Mouse (Mus musculus) midbrain, embryonic 15.5 days (tissue): ENCODE measurements around the gene Pank1. TPM values are rescaled to one million over a fixed set of nuclear protein-coding genes. Genes with fewer than 3 reads are reported as not detected.
A peak's percentile ranks its signal among the peaks of the same experiment; 100 is the strongest.

Source experiments
- ATAC-seq: fragments of 200-750 bp; cut with Nextera tagmentation; replicated peaks from 2 replicates; pipeline ENCODE4 v1.8.0; 2017; ENCODE audit warnings: moderate TSS enrichment
- H3K27ac ChIP-seq: fragments of 300-500 bp; sonication (generic); 2 replicates; pipeline ENCODE4 v1.5.1; 2015; ENCODE audit warnings: mild to moderate bottlenecking, inconsistent platforms
- H3K27me3 ChIP-seq: fragments of 300-500 bp; sonication (generic); replicated peaks from 2 replicates; pipeline ENCODE4 v1.6.1; 2015; ENCODE audit warnings: inconsistent platforms
- H3K36me3 ChIP-seq: fragments of 300-500 bp; sonication (generic); replicated peaks from 2 replicates; pipeline ENCODE4 v1.6.1; 2015; ENCODE audit warnings: inconsistent platforms
- H3K4me1 ChIP-seq: fragments of 300-500 bp; sonication (generic); 2 replicates; pipeline ENCODE4 v1.6.1; 2015; ENCODE audit warnings: inconsistent platforms
- H3K4me2 ChIP-seq: fragments of 300-500 bp; sonication (generic); 2 replicates; pipeline ENCODE4 v1.6.1; 2015; ENCODE audit warnings: inconsistent platforms, mild to moderate bottlenecking, moderate library complexity
- H3K4me3 ChIP-seq: fragments of 300-500 bp; sonication (generic); 2 replicates; pipeline ENCODE4 v1.5.1; 2015; ENCODE audit warnings: mild to moderate bottlenecking, inconsistent platforms
- H3K9ac ChIP-seq: fragments of 300-500 bp; sonication (generic); 2 replicates; pipeline ENCODE4 v1.6.1; 2015; ENCODE audit warnings: mild to moderate bottlenecking, inconsistent platforms
- H3K9me3 ChIP-seq: fragments of 300-500 bp; sonication (generic); 2 replicates; pipeline ENCODE4 v1.6.1; 2016; ENCODE audit warnings: inconsistent platforms
- WGBS: fragments of 180-500 bp; shearing (Covaris S2); methylation state at CpG from one replicate; pipeline ENCODE4 v1.1.7; 2015; ENCODE audit warnings: mixed read lengths; 5-methylcytosine and 5-hydroxymethylcytosine counted together
- polyA plus RNA-seq: library from polyadenylated mRNA; unstranded; fragments of >200 nt; fragmentation: Nextera tagmentation; extraction: Ambion mirVana; gene quantifications from 2 replicates; pipeline ENCODE4 v1.2.1, GENCODE M21; 2015

The Pank1 gene
- polyA plus RNA-seq = 8.3 and 8.5 TPM in 2 replicates

- Histone ChIP-seq H3K36me3 (no peaks in the 10 kb centered on the region), H3K9ac (peak within 1 kb of the TSS; percentile 97), H3K4me3 (peak within 1 kb of the TSS; percentile 91), H3K4me1 (peaks cover 20% of the 10 kb centered on the region), H3K27me3 (no peaks in the 10 kb centered on the region), H3K27ac (peak within 1 kb of the TSS; percentile 97), H3K4me2 (peak within 1 kb of the TSS; percentile 84), H3K9me3 (no peaks in the 10 kb centered on the region)
- ATAC-seq = peak; percentile 85
- WGBS = under 1% methylated on average over 95 of the region's 96 CpGs
Measured at GRCm38 (mm10) chr19:34878603-34879541, at the start of gene Pank1. TSS of gene Pank1 (minus strand) at chr19:34879455.

GRCm38 (mm10) chr19:34922603-34922963, 43.3 kb upstream of the Pank1 start:
- H3K9ac ChIP-seq = peak overlapping the region; percentile 42
- peak overlapping the region; percentile 87 for H3K4me2 ChIP-seq
- peaks cover 6% of the 10 kb centered on the region for H3K4me1 ChIP-seq
- no peak overlapping the region for H3K27ac ChIP-seq
- ATAC-seq = no peak
- no peaks in the 10 kb centered on the region for H3K27me3 ChIP-seq
- WGBS = 2% methylated on average over 9 of the region's 9 CpGs
- H3K4me3 ChIP-seq = peak overlapping the region; percentile 92
- no peaks in the 10 kb centered on the region for H3K36me3 ChIP-seq
- H3K9me3 ChIP-seq = no peaks in the 10 kb centered on the region

- H3K9me3 ChIP-seq = no peaks in the 10 kb centered on the region
- peaks cover 6% of the 10 kb centered on the region for H3K4me1 ChIP-seq
- no peaks in the 10 kb centered on the region for H3K36me3 ChIP-seq
- H3K9ac ChIP-seq = peak within 1 kb of the TSS; percentile 42
- H3K27ac ChIP-seq = peak within 1 kb of the TSS; percentile 65
- no peaks in the 10 kb centered on the region for H3K27me3 ChIP-seq
- H3K4me3 ChIP-seq = peak within 1 kb of the TSS; percentile 92
- H3K4me2 ChIP-seq = peak within 1 kb of the TSS; percentile 87
- peak; percentile 96 for ATAC-seq
- under 1% methylated on average over 57 of the region's 57 CpGs for WGBS
Measured at GRCm38 (mm10) chr19:34921652-34922602, 42.7 kb upstream of the Pank1 start, which contains the start of gene Kif20b. TSS of gene Kif20b (plus strand) at chr19:34922361.

GRCm38 (mm10) chr19:34921253-34921651, 42.0 kb upstream of the Pank1 start:
- Histone ChIP-seq H3K27ac (peak overlapping the region; percentile 65), H3K9me3 (no peaks in the 10 kb centered on the region), H3K4me1 (peaks cover 6% of the 10 kb centered on the region), H3K27me3 (no peaks in the 10 kb centered on the region), H3K4me2 (peak overlapping the region; percentile 87), H3K9ac (peak overlapping the region; percentile 42; the same call in 1 of the 2 replicates), H3K4me3 (peak overlapping the region; percentile 92), H3K36me3 (no peaks in the 10 kb centered on the region)
- ATAC-seq = peak; percentile 25; the same call in 1 of the 2 replicates
- 17% methylated on average over 7 of the region's 7 CpGs for WGBS

GRCm38 (mm10) chr19:34920531-34920930, 41.3 kb upstream of the Pank1 start:
- Histone ChIP-seq H3K4me1 (peaks cover 6% of the 10 kb centered on the region), H3K27ac (no peak overlapping the region), H3K4me2 (no peak overlapping the region), H3K9ac (no peak overlapping the region), H3K36me3 (no peaks in the 10 kb centered on the region), H3K27me3 (no peaks in the 10 kb centered on the region), H3K4me3 (no peak overlapping the region), H3K9me3 (no peaks in the 10 kb centered on the region)
- WGBS = 85% methylated on average over 3 of the region's 3 CpGs
- no peak for ATAC-seq

GRCm38 (mm10) chr19:34920066-34920465, 40.8 kb upstream of the Pank1 start:
- WGBS = 92% methylated on average over 4 of the region's 4 CpGs
- no peak for ATAC-seq

GRCm38 (mm10) chr19:34912366-34912765, 33.1 kb upstream of the Pank1 start:
- Histone ChIP-seq H3K9me3 (no peaks in the 10 kb centered on the region), H3K36me3 (no peaks in the 10 kb centered on the region), H3K9ac (no peak overlapping the region), H3K4me2 (no peak overlapping the region), H3K27ac (no peak overlapping the region), H3K4me3 (no peak overlapping the region), H3K27me3 (no peaks in the 10 kb centered on the region), H3K4me1 (no peaks in the 10 kb centered on the region)
- no peak for ATAC-seq

More at GRCm38 (mm10) chr19:34920066-34920465, 40.8 kb upstream of the Pank1 start:
- H3K27ac ChIP-seq = no peak overlapping the region
- H3K9me3 ChIP-seq = no peaks in the 10 kb centered on the region
- peaks cover 6% of the 10 kb centered on the region for H3K4me1 ChIP-seq
- no peak overlapping the region for H3K4me2 ChIP-seq
- no peak overlapping the region for H3K9ac ChIP-seq
- no peaks in the 10 kb centered on the region for H3K27me3 ChIP-seq
- H3K4me3 ChIP-seq = no peak overlapping the region
- no peaks in the 10 kb centered on the region for H3K36me3 ChIP-seq

- no peaks in the 10 kb centered on the region for H3K9me3 ChIP-seq
- no peaks in the 10 kb centered on the region for H3K4me1 ChIP-seq
- 87% methylated on average over 5 of the region's 5 CpGs for WGBS
- ATAC-seq = no peak
- no peak overlapping the region for H3K4me3 ChIP-seq
- H3K9ac ChIP-seq = no peak overlapping the region
- H3K36me3 ChIP-seq = no peaks in the 10 kb centered on the region
- no peak overlapping the region for H3K27ac ChIP-seq
- no peaks in the 10 kb centered on the region for H3K27me3 ChIP-seq
- no peak overlapping the region for H3K4me2 ChIP-seq
Measured at GRCm38 (mm10) chr19:34906772-34907171, 27.5 kb upstream of the Pank1 start.

- Histone ChIP-seq H3K27ac (no peak overlapping the region), H3K36me3 (no peaks in the 10 kb centered on the region), H3K9me3 (no peaks in the 10 kb centered on the region), H3K27me3 (no peaks in the 10 kb centered on the region), H3K4me3 (no peak overlapping the region), H3K4me1 (no peaks in the 10 kb centered on the region), H3K4me2 (no peak overlapping the region), H3K9ac (no peak overlapping the region)
- no peak for ATAC-seq
- 94% methylated on average over 7 of the region's 7 CpGs for WGBS
Measured at GRCm38 (mm10) chr19:34905424-34905823, 26.2 kb upstream of the Pank1 start.

- Histone ChIP-seq H3K36me3 (no peaks in the 10 kb centered on the region), H3K4me1 (no peaks in the 10 kb centered on the region), H3K4me2 (no peak overlapping the region), H3K9ac (no peak overlapping the region), H3K27ac (no peak overlapping the region), H3K27me3 (no peaks in the 10 kb centered on the region), H3K4me3 (no peak overlapping the region), H3K9me3 (no peaks in the 10 kb centered on the region)
- WGBS = 77% methylated on average over 5 of the region's 5 CpGs
- no peak for ATAC-seq
Measured at GRCm38 (mm10) chr19:34904032-34904431, 24.8 kb upstream of the Pank1 start.

- Histone ChIP-seq H3K27me3 (no peaks in the 10 kb centered on the region), H3K27ac (no peak overlapping the region), H3K36me3 (no peaks in the 10 kb centered on the region), H3K9me3 (no peaks in the 10 kb centered on the region), H3K4me1 (no peaks in the 10 kb centered on the region), H3K4me3 (no peak overlapping the region), H3K4me2 (no peak overlapping the region), H3K9ac (no peak overlapping the region)
- ATAC-seq = no peak
- 95% methylated on average over 2 of the region's 2 CpGs for WGBS
Measured at GRCm38 (mm10) chr19:34901735-34902134, 22.5 kb upstream of the Pank1 start.

GRCm38 (mm10) chr19:34901266-34901665, 22.0 kb upstream of the Pank1 start:
- Histone ChIP-seq H3K9ac (no peak overlapping the region), H3K9me3 (no peaks in the 10 kb centered on the region), H3K4me3 (no peak overlapping the region), H3K27ac (no peak overlapping the region), H3K4me1 (no peaks in the 10 kb centered on the region), H3K36me3 (no peaks in the 10 kb centered on the region), H3K27me3 (no peaks in the 10 kb centered on the region), H3K4me2 (no peak overlapping the region)
- 97% methylated on average over 7 of the region's 7 CpGs for WGBS
- no peak for ATAC-seq
